Mouse (Mus musculus) heart, adult 8-10 months (tissue): ENCODE results near the gene Slc7a4. TPM values are rescaled to one million over a fixed set of nuclear protein-coding genes. Genes with fewer than 3 reads are reported as not detected.
"Not testable (repeated sequence)": the region's sequence is repeated elsewhere in the genome, so short reads cannot be mapped to it uniquely, and the experiment has no call there.

Source experiments
- DNase-seq: peaks from one replicate; pipeline ENCODE4 v3.0.0; 2022; ENCODE audit warnings: low spot score
- total RNA-seq, 4 experiments: library from RNA; stranded (reverse); gene quantifications; 2 replicates each; pipeline ENCODE4 v1.2.4; 2022

Gene Slc7a4
- 1 to 10 TPM; 1.8 to 6.4 (median 3.1) TPM for total RNA-seq

- DNase-seq, result no peak
Observed at GRCm38 (mm10) chr16:17583064-17583463, at the start of gene Slc7a4. TSS of gene Slc7a4 (minus strand) at chr16:17583214.

GRCm38 (mm10) chr16:17632580-17632979 lies 49.6 kb upstream of the Slc7a4 start:
- DNase-seq, result no peak

DNA sequence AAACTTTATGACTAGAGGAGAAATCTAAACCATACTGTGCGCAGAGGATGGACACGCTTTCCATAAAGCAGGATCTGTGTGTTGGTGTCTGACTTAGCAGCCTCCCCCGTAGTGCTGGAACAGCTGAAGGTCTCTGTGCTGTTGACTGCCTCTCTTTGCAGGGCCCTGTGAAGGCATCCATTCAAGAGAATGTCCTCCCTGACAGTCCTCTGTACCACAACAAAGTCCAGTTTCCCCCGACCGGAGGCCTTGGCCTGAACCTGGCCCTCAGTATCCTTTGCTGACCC lies 43.2 kb upstream of the Slc7a4 start:
- no peak for DNase-seq

GRCm38 (mm10) chr16:17625488-17626268 lies 42.7 kb upstream of the Slc7a4 start:
- DNase-seq, result no peak

GRCm38 (mm10) chr16:17621936-17622335 lies 38.9 kb upstream of the Slc7a4 start:
- no peak for DNase-seq

GRCm38 (mm10) chr16:17619198-17620105 lies 36.4 kb upstream of the Slc7a4 start, which contains the start of gene Smpd4:
TSS of gene Smpd4 (plus strand) at chr16:17619354.
- DNase-seq, result peak; percentile 91

DNA sequence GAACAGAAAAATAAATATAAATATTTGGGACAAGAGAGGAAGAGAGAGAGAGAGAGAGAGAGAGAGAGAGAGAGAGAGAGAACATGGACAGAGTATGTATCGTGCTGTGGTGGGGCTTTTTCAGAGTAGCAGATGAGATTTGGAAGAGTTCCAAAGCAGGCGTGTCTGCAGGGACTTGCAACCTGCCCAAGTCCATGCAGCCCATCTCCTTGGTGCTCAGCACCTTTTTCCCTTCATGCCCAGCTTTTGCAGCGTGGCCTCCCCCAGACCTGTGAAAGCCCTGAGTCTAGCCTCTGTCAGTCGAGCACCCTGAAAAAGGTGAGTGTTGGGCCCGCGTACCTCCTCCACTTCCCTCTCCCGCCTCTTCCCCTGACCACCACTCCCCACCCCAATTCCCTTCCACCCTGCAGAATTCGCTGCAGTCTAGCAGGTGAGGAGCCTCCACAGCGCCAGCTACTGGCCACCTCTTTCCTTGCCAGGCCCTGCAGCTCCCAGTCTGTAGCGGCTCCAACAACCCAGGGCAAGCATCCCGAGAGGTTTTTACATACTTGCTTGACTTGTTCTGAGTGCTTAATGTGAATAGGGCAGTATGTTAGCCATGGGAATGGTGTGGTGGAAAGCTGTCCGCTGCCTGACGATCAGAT lies 35.0 kb upstream of the Slc7a4 start:
- no peak for DNase-seq

DNA sequence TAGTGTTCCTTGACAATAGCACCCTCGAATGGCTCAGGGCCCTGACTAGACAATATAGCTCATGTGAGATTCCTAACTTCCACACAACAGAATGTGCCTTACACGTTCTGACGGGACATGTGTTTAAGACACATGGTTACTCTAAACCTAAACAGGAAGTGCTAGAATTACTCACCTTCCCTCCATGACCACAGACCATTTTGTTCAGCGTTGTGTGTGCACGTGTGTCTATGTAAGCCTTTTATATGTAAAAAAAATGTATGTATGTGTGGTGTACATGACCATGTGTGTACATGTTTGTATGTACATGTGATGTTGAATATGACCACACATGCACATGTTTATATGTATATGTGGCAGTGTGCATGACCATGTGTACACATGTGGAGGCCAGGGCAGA lies 33.2 kb upstream of the Slc7a4 start:
- no peak for DNase-seq

DNA sequence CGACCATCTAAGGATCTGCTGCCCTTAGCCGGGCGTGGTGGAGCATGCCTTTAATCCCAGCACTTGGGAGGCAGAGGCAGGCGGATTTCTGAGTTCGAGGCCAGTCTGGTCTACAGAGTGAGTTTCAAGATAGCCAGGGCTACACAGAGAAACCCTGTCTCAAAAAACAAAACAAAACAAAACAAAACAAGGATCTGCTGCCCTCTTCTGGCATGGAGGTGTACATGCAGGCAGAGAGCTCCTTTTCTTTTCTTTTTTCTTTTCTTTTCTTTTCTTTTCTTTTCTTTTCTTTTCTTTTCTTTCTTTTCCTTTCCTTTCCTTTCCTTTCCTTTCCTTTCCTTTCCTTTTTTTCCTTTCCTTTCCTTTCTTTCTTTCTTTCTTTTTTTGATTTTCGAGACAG lies 31.7 kb upstream of the Slc7a4 start:
- DNase-seq, result not testable (repeated sequence)

DNA sequence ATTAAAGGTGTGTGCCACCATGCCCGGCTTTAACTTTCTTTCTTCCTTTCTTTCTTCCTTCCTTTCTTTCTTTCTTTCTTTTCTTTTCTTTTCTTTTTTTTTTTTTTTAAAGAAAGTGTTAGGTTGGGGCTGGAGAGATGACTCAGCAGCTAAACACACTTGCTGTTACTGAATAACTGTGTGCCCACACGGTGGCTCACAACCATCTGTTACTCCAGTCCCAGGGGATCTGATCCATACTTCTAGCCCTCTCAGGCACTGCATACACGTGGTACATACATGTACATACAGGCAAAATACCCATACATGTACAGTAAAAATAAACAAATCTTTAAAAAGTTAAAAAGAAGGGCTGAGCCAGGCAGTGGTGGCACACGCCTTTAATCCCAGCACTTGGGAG lies 28.4 kb upstream of the Slc7a4 start:
- DNase-seq, result no peak

DNA sequence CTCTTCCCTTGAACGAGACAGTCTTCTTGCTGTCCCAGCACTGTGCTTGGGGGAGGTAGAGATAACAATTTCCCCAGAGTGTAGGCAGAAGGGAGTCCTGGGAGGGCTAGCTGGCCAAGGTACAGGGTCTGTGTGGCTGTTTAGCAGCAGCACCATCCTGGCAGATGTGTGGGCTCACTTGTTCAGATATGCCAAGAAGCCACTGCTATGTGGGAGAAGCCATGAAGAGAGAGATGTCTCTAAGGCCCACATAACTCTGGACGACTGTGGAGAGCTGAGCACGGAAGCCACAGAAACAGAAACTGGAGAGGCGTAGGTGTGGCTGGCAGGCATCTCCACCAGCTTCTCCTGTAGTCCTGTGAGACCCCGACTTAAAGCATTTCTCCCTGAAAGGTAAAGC lies 22.7 kb upstream of the Slc7a4 start:
- DNase-seq, result no peak

DNA sequence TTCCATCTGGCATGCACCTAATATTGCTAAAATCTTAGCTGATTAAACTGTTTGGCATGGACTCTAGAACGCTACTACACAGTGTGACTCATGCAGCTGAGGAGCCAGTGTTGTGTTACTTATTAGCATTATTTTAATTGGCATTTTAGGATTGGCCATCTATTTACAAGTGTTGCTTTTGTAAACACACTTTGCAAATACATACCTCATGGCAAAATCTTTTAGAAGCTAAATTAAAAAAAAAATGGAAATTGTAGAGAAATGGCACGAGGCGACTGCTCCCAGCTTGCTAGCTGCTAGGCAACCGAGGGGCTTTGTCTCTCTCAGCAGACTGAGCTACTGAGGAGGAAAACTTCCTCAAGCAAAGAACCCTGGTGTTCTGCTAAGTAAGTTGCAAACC lies 21.9 kb upstream of the Slc7a4 start:
- no peak for DNase-seq

- DNase-seq, result no peak
Observed at GRCm38 (mm10) chr16:17600944-17601562, 18.0 kb upstream of the Slc7a4 start.

DNA sequence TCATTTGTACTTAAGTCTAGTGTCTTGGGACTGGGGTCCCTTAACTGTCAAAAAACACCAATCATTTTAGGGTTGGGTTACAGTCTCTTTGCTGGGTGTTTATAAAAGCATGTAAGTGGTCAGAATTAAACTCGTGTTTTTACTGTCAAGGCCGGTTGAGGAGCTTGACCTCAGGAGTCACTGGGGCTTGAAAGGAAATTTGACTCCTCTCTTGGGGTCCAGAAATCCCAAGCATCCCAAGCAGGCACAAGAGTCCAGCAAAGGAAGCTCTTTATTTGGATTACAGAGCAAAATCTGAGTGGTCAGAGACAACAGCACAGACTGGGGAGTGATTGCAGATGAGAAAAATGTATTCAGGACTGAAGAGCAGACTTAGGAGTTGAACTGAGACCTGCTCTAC lies 7.7 kb upstream of the Slc7a4 start:
- DNase-seq, result no peak

- no peak for DNase-seq
Observed at GRCm38 (mm10) chr16:17584555-17584954, 1.5 kb upstream of the Slc7a4 start.

DNA sequence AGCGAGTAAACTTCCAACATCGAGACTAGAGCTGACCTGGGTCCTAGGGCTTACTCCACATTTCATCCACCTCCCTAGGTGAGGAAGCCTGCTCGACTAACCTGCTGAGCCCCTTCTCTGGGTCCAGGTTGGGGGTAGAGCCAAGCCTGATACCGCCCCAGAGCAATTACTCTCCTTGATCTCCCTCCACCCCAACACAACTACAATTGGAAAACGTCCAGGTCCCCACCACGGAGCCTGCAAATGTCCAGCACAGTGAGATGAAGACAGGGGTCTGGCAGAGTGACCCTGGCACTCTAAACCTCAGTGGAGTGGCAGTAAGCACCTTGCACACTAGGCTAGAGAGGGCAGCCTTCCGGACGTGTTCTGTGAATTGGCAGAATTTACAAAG lies 6.2 kb downstream of the Slc7a4 start:
- no peak for DNase-seq

GRCm38 (mm10) chr16:17575870-17576824 lies 6.9 kb downstream of the Slc7a4 start:
- peak; percentile 21 for DNase-seq

GRCm38 (mm10) chr16:17566186-17566585 lies 16.8 kb downstream of the Slc7a4 start:
- no peak for DNase-seq

GRCm38 (mm10) chr16:17564771-17565170 lies 18.2 kb downstream of the Slc7a4 start:
- DNase-seq, result no peak

DNA sequence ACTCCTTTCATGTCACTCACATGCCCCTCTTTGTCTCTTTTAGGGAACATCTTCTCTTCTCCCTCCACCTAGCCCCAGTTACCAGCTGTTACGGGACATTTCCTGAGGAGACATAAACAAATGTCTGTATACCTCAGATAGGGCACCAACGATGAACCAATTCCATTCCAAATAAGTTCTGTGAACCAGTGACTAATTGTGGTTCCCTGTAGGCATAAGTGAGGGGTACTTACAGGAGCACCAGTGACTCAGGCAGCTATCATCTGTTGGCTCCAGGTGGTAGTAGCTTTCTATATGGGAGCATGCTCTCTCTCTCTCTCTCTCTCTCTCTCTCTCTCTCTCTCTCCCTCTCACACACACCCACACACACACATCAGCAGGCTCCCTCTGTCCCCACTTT lies 18.8 kb downstream of the Slc7a4 start:
- no peak for DNase-seq

- no peak for DNase-seq
Observed at GRCm38 (mm10) chr16:17563580-17563979, 19.4 kb downstream of the Slc7a4 start.
